Mouse (Mus musculus) right cerebral cortex, postnatal 36 days (tissue): ENCODE measurements around the gene Elavl4.

Source experiments
- DNase-seq, 2 experiments: peaks; one replicate each; pipeline ENCODE4 v3.0.0; 2022; ENCODE audit warnings: low spot score in 2 of 2, mixed read lengths in 1 of 2

The Elavl4 gene

GRCm38 (mm10) chr4:110172028-110172427, 179.7 kb downstream of the Elavl4 start:
- no peak for DNase-seq

DNA sequence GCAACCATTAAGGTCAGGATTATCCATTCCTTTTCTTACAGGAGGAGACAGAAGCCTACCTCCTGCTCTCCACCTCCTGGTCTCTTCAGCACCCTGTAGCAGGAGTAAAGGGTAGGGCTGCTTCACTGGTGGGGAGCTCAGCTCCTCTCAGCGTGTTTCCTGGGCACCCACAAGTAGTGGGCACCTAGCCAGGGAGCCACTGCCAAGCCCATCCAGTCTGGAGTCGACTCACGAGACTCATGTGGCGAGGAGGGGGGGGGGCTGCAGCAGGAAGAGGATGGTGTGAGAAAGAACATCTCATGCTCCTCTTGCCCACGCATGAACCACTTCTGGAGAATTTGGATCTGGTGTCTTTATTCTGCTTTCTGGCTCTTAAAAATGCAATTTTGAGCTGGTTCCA, 186.5 kb downstream of the Elavl4 start:
- DNase-seq: peak; percentile 68

GRCm38 (mm10) chr4:110161600-110161999, 190.1 kb downstream of the Elavl4 start:
- DNase-seq: no peak

- no peak for DNase-seq
Observed at GRCm38 (mm10) chr4:110157515-110158159, 194.1 kb downstream of the Elavl4 start.

DNA sequence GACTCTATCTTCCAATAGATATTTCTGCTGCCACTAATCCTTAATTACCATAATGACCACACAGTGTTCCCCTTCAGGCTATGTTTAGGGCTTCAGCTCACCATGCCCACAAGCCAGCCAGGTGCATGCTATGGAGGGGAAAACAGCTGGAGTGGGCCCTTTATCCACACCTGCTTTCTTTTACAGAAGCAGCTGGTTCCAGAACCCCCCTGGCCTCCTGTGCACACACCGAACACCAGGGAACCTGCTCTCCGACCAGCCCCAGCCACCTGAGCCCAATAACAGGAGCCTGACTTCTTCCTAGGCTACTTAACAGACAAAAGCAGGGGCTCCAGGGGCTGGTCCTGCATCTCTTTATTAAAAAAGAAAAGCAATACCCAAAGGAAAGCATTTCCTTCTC, 195.8 kb downstream of the Elavl4 start:
- DNase-seq: no peak
